Mouse (Mus musculus): ENCODE data around the gene Aox3. TPM values are rescaled to one million over a fixed set of nuclear protein-coding genes. Genes with fewer than 3 reads are reported as not detected.
A peak's percentile ranks its signal among the peaks of the same experiment; 100 is the strongest.

Aox3 gene
- total RNA-seq, 4 experiments from 2014 or later, result 1.5 to 3.1 (median 2.2) TPM

- DNase-seq (ENCODE audit: low spot score), result no peak
Measured at GRCm38 (mm10) chr1:58210203-58210602, 97.3 kb downstream of the Aox3 start, which contains the start of gene Aox4. Gene Aox4 (plus strand): TSS chr1:58210397.

GRCm38 (mm10) chr1:58212805-58213204 lies 99.9 kb downstream of the Aox3 start:
- no peak for DNase-seq (ENCODE audit: low spot score)

GRCm38 (mm10) chr1:58213838-58214237 lies 100.9 kb downstream of the Aox3 start:
- DNase-seq (ENCODE audit: low spot score), result no peak

GRCm38 (mm10) chr1:58215353-58215752 lies 102.4 kb downstream of the Aox3 start:
- no peak for DNase-seq (ENCODE audit: low spot score)

GRCm38 (mm10) chr1:58215956-58216532 lies 103.1 kb downstream of the Aox3 start:
- DNase-seq (ENCODE audit: low spot score), result no peak

GRCm38 (mm10) chr1:58221070-58221469 lies 108.1 kb downstream of the Aox3 start:
- no peak for DNase-seq (ENCODE audit: low spot score)

- no peak for DNase-seq (ENCODE audit: low spot score)
Measured at GRCm38 (mm10) chr1:58221879-58222278, 108.9 kb downstream of the Aox3 start.

GRCm38 (mm10) chr1:58228086-58228485 lies 115.2 kb downstream of the Aox3 start:
- DNase-seq (ENCODE audit: low spot score), result no peak

GRCm38 (mm10) chr1:58228916-58229315 lies 116.0 kb downstream of the Aox3 start:
- no peak for DNase-seq (ENCODE audit: low spot score)

GRCm38 (mm10) chr1:58229774-58230173 lies 116.8 kb downstream of the Aox3 start:
- DNase-seq (ENCODE audit: low spot score), result no peak

GRCm38 (mm10) chr1:58230542-58230941 lies 117.6 kb downstream of the Aox3 start:
- DNase-seq (ENCODE audit: low spot score), result no peak

GRCm38 (mm10) chr1:58235405-58235804 lies 122.5 kb downstream of the Aox3 start:
- DNase-seq (ENCODE audit: low spot score), result no peak

- no peak for DNase-seq (ENCODE audit: low spot score)
Measured at GRCm38 (mm10) chr1:58237527-58238299, 124.8 kb downstream of the Aox3 start.

- no peak for DNase-seq (ENCODE audit: low spot score)
Measured at GRCm38 (mm10) chr1:58238440-58238839, 125.5 kb downstream of the Aox3 start.

GRCm38 (mm10) chr1:58238961-58239360 lies 126.0 kb downstream of the Aox3 start:
- no peak for DNase-seq (ENCODE audit: low spot score)

GRCm38 (mm10) chr1:58240347-58240746 lies 127.4 kb downstream of the Aox3 start:
- DNase-seq (ENCODE audit: low spot score), result peak; percentile 4

GRCm38 (mm10) chr1:58244487-58244886 lies 131.6 kb downstream of the Aox3 start:
- DNase-seq (ENCODE audit: low spot score), result no peak

- DNase-seq (ENCODE audit: low spot score), result no peak
Measured at GRCm38 (mm10) chr1:58248518-58248917, 135.6 kb downstream of the Aox3 start.

Other genes starting within 250 kb of the Aox3 start
- 1 to 10 TPM; 3.7 to 4.9 (median 4.3) TPM for gene Sgo2a, start 117.2 kb upstream of the Aox3 start, total RNA-seq (2022)
- 1 to 10 TPM; 5.8 to 8.4 (median 7.5) TPM for gene Kctd18, start 94.2 kb upstream of the Aox3 start, total RNA-seq (2022)
- 10 to 100 TPM; 12.9 to 16.6 (median 13.5) TPM for gene Aox1, start 83.2 kb upstream of the Aox3 start, total RNA-seq (2022)
- gene Aox4, start 97.3 kb downstream of the Aox3 start, total RNA-seq (2022), result not detected
- gene Aox2, start 165.2 kb downstream of the Aox3 start, total RNA-seq (2022), result not detected